Mouse (Mus musculus): Measurements from ENCODE around the gene Ptbp2. TPM values are rescaled to one million over a fixed set of nuclear protein-coding genes. Genes with fewer than 3 reads are reported as not detected.

Ptbp2 gene
- polyA plus RNA-seq, 1 experiment = 8.4 TPM

GRCm38 (mm10) chr3:119749551-119750249, 34.6 kb downstream of the Ptbp2 start:
- no peak for TF ChIP-seq USF1 (IDR thresholded peaks at IDR 0.05; ENCODE audit: low read depth)
- TF ChIP-seq MYOG (IDR thresholded peaks at IDR 0.05; ENCODE audit: control insufficient read depth in 1 of 3, insufficient read depth in 1 of 3, insufficient read length in 2 of 3, low read depth in 2 of 3) = no peak
- TF ChIP-seq POLR2A (IDR thresholded peaks at IDR 0.05; ENCODE audit: insufficient read length, low read depth) = no peak
- no peak for TF ChIP-seq POLR2AphosphoS2 (IDR thresholded peaks at IDR 0.05; ENCODE audit: insufficient read length, low read depth)
- TF ChIP-seq REST (IDR thresholded peaks at IDR 0.05; ENCODE audit: insufficient read depth, insufficient read length) = no peak
- no peak for TF ChIP-seq TCF3 (IDR thresholded peaks at IDR 0.05; ENCODE audit: insufficient read length, low read depth)
- no peak for TF ChIP-seq CEBPB (IDR thresholded peaks at IDR 0.05; ENCODE audit: insufficient read depth, poor library complexity, severe bottlenecking)
- no peak for TF ChIP-seq E2F4 (IDR thresholded peaks at IDR 0.05; ENCODE audit: insufficient read depth)
- no peak for TF ChIP-seq SRF (IDR thresholded peaks at IDR 0.05; ENCODE audit: control insufficient read depth, insufficient read length, low read depth)
- TF ChIP-seq MAX (IDR thresholded peaks at IDR 0.05; ENCODE audit: low read depth) = no peak
- H3K4me2 ChIP-seq (ENCODE audit: low read depth) = no peak overlapping the region
- H3K27me3 ChIP-seq (ENCODE audit: control insufficient read depth, insufficient read depth, insufficient read length) = no peaks in the 10 kb centered on the region
- H3ac ChIP-seq (ENCODE audit: control insufficient read depth, insufficient read length) = no peak overlapping the region
- H3K4me3 ChIP-seq = no peak overlapping the region
- H3K79me2 ChIP-seq (ENCODE audit: control insufficient read depth, insufficient read depth) = peaks cover 46% of the 10 kb centered on the region
- peaks cover 35% of the 10 kb centered on the region for H3K36me3 ChIP-seq (ENCODE audit: control insufficient read depth, insufficient read depth)

- TF ChIP-seq POLR2AphosphoS2 (IDR thresholded peaks at IDR 0.05; ENCODE audit: insufficient read length, low read depth) (no peak), REST (IDR thresholded peaks at IDR 0.05; ENCODE audit: insufficient read depth, insufficient read length) (no peak), POLR2A (IDR thresholded peaks at IDR 0.05; ENCODE audit: insufficient read length, low read depth) (no peak), E2F4 (IDR thresholded peaks at IDR 0.05; ENCODE audit: insufficient read depth) (no peak), TCF12 (IDR thresholded peaks at IDR 0.05; ENCODE audit: insufficient read depth, poor library complexity, severe bottlenecking) (no peak)
- H3K27me3 ChIP-seq (ENCODE audit: control insufficient read depth, insufficient read depth, insufficient read length) = no peaks in the 10 kb centered on the region
- H3K4me3 ChIP-seq = no peak overlapping the region
- no peak overlapping the region for H3K4me2 ChIP-seq (ENCODE audit: low read depth)
- H3K36me3 ChIP-seq (ENCODE audit: control insufficient read depth, insufficient read depth) = peaks cover 35% of the 10 kb centered on the region
- peaks cover 41% of the 10 kb centered on the region for H3K79me2 ChIP-seq (ENCODE audit: control insufficient read depth, insufficient read depth)
- H3ac ChIP-seq (ENCODE audit: control insufficient read depth, insufficient read length) = no peak overlapping the region
Measured at GRCm38 (mm10) chr3:119749140-119749539, 35.1 kb downstream of the Ptbp2 start.

- peaks cover 38% of the 10 kb centered on the region for H3K36me3 ChIP-seq (ENCODE audit: control insufficient read depth, insufficient read depth)
- TF ChIP-seq CEBPB (IDR thresholded peaks at IDR 0.05; ENCODE audit: insufficient read depth, poor library complexity, severe bottlenecking) (no peak), POLR2A (IDR thresholded peaks at IDR 0.05; ENCODE audit: insufficient read length, low read depth) (no peak), MAX (IDR thresholded peaks at IDR 0.05; ENCODE audit: low read depth) (no peak), POLR2AphosphoS2 (IDR thresholded peaks at IDR 0.05; ENCODE audit: insufficient read length, low read depth) (no peak), TCF12 (IDR thresholded peaks at IDR 0.05; ENCODE audit: insufficient read depth, poor library complexity, severe bottlenecking) (no peak), USF1 (IDR thresholded peaks at IDR 0.05; ENCODE audit: low read depth) (no peak), REST (IDR thresholded peaks at IDR 0.05; ENCODE audit: insufficient read depth, insufficient read length) (no peak), MYOD1 (IDR thresholded peaks at IDR 0.05; ENCODE audit: control insufficient read depth in 1 of 3, insufficient read length in 2 of 3, low read depth in 2 of 3) (no peak), MYOG (IDR thresholded peaks at IDR 0.05; ENCODE audit: control insufficient read depth in 1 of 3, insufficient read depth in 1 of 3, insufficient read length in 2 of 3, low read depth in 2 of 3) (no peak), E2F4 (IDR thresholded peaks at IDR 0.05; ENCODE audit: insufficient read depth) (no peak), SRF (IDR thresholded peaks at IDR 0.05; ENCODE audit: control insufficient read depth, insufficient read length, low read depth) (no peak), TCF3 (IDR thresholded peaks at IDR 0.05; ENCODE audit: insufficient read length, low read depth) (no peak)
- H3K79me2 ChIP-seq (ENCODE audit: control insufficient read depth, insufficient read depth) = peaks cover 21% of the 10 kb centered on the region
- H3ac ChIP-seq (ENCODE audit: control insufficient read depth, insufficient read length) = no peak overlapping the region
- no peak overlapping the region for H3K4me3 ChIP-seq
- no peak overlapping the region for H3K4me2 ChIP-seq (ENCODE audit: low read depth)
- H3K27me3 ChIP-seq (ENCODE audit: control insufficient read depth, insufficient read depth, insufficient read length) = no peaks in the 10 kb centered on the region
Measured at GRCm38 (mm10) chr3:119746656-119747055, 37.6 kb downstream of the Ptbp2 start.

GRCm38 (mm10) chr3:119745801-119746200, 38.5 kb downstream of the Ptbp2 start:
- H3K27me3 ChIP-seq (ENCODE audit: control insufficient read depth, insufficient read depth, insufficient read length) = no peaks in the 10 kb centered on the region
- H3K79me2 ChIP-seq (ENCODE audit: control insufficient read depth, insufficient read depth) = peaks cover 20% of the 10 kb centered on the region
- peaks cover 35% of the 10 kb centered on the region for H3K36me3 ChIP-seq (ENCODE audit: control insufficient read depth, insufficient read depth)
- TF ChIP-seq USF1 (IDR thresholded peaks at IDR 0.05; ENCODE audit: low read depth) (no peak), TCF3 (IDR thresholded peaks at IDR 0.05; ENCODE audit: insufficient read length, low read depth) (no peak), CEBPB (IDR thresholded peaks at IDR 0.05; ENCODE audit: insufficient read depth, poor library complexity, severe bottlenecking) (no peak), MYOG (IDR thresholded peaks at IDR 0.05; ENCODE audit: control insufficient read depth in 1 of 3, insufficient read depth in 1 of 3, insufficient read length in 2 of 3, low read depth in 2 of 3) (no peak), POLR2AphosphoS2 (IDR thresholded peaks at IDR 0.05; ENCODE audit: insufficient read length, low read depth) (no peak), SRF (IDR thresholded peaks at IDR 0.05; ENCODE audit: control insufficient read depth, insufficient read length, low read depth) (no peak), TCF12 (IDR thresholded peaks at IDR 0.05; ENCODE audit: insufficient read depth, poor library complexity, severe bottlenecking) (no peak), MAX (IDR thresholded peaks at IDR 0.05; ENCODE audit: low read depth) (no peak), POLR2A (IDR thresholded peaks at IDR 0.05; ENCODE audit: insufficient read length, low read depth) (no peak), MYOD1 (IDR thresholded peaks at IDR 0.05; ENCODE audit: control insufficient read depth in 1 of 3, insufficient read length in 2 of 3, low read depth in 2 of 3) (no peak), E2F4 (IDR thresholded peaks at IDR 0.05; ENCODE audit: insufficient read depth) (no peak), REST (IDR thresholded peaks at IDR 0.05; ENCODE audit: insufficient read depth, insufficient read length) (no peak)
- no peak overlapping the region for H3ac ChIP-seq (ENCODE audit: control insufficient read depth, insufficient read length)
- H3K4me2 ChIP-seq (ENCODE audit: low read depth) = no peak overlapping the region
- no peak overlapping the region for H3K4me3 ChIP-seq
